Mouse (Mus musculus): ENCODE results near the gene Caprin2. TPM values are rescaled to one million over a fixed set of nuclear protein-coding genes. Genes with fewer than 3 reads are reported as not detected.

Caprin2 gene
- total and polyA plus RNA-seq, 2 experiments from 2014 or later, result 4.1 to 16.9 TPM

- Histone ChIP-seq H3K36me3 (ENCODE audit: insufficient read depth) (peaks cover 58% of the 10 kb centered on the region), H3K4me1 (ENCODE audit: insufficient read depth) (no peaks in the 10 kb centered on the region), H3K27ac (ENCODE audit: low read depth, low read length) (no peak overlapping the region), H3K9ac (no peak overlapping the region), H3K9me3 (ENCODE audit: low read length) (no peaks in the 10 kb centered on the region), H3K4me2 (ENCODE audit: low read depth) (no peak overlapping the region), H3K4me3 (ENCODE audit: low read depth, low read length) (no peak overlapping the region), H3K27me3 (ENCODE audit: insufficient read depth, low read length) (no peaks in the 10 kb centered on the region)
- DNase-seq (no peak), ATAC-seq (no peak)
- TF ChIP-seq CTCF (IDR thresholded peaks at IDR 0.05; ENCODE audit: low read depth), result no peak
- WGBS, result 87% methylated on average over 5 of the region's 5 CpGs
Observed at GRCm38 (mm10) chr6:148816751-148817150, 79.3 kb downstream of the Caprin2 start.

GRCm38 (mm10) chr6:148811117-148811516 is 84.9 kb downstream of the Caprin2 start:
- Histone ChIP-seq H3K27ac (ENCODE audit: low read depth, low read length) (no peak overlapping the region), H3K9ac (no peak overlapping the region), H3K9me3 (ENCODE audit: low read length) (no peaks in the 10 kb centered on the region), H3K4me3 (ENCODE audit: low read depth, low read length) (no peak overlapping the region), H3K27me3 (ENCODE audit: insufficient read depth, low read length) (no peaks in the 10 kb centered on the region), H3K36me3 (ENCODE audit: insufficient read depth) (peaks cover 66% of the 10 kb centered on the region), H3K4me1 (ENCODE audit: insufficient read depth) (no peaks in the 10 kb centered on the region), H3K4me2 (ENCODE audit: low read depth) (no peak overlapping the region)
- 95% methylated on average over 2 of the region's 2 CpGs for WGBS
- TF ChIP-seq CTCF (IDR thresholded peaks at IDR 0.05; ENCODE audit: low read depth), result no peak
- ATAC-seq (no peak), DNase-seq (no peak)

- ATAC-seq (no peak), DNase-seq (no peak)
- H3K4me1 ChIP-seq (ENCODE audit: insufficient read depth), result no peaks in the 10 kb centered on the region
- WGBS, result 86% methylated on average over 4 of the region's 4 CpGs
- TF ChIP-seq CTCF (IDR thresholded peaks at IDR 0.05; ENCODE audit: low read depth), result no peak
- H3K4me2 ChIP-seq (ENCODE audit: low read depth), result no peak overlapping the region
- no peaks in the 10 kb centered on the region for H3K27me3 ChIP-seq (ENCODE audit: insufficient read depth, low read length)
- no peak overlapping the region for H3K27ac ChIP-seq (ENCODE audit: low read depth, low read length)
- peaks cover 56% of the 10 kb centered on the region for H3K36me3 ChIP-seq (ENCODE audit: insufficient read depth)
- H3K4me3 ChIP-seq (ENCODE audit: low read depth, low read length), result no peak overlapping the region
- no peaks in the 10 kb centered on the region for H3K9me3 ChIP-seq (ENCODE audit: low read length)
- no peak overlapping the region for H3K9ac ChIP-seq
Observed at GRCm38 (mm10) chr6:148799773-148800172, 96.3 kb downstream of the Caprin2 start.

- no peak overlapping the region for H3K4me3 ChIP-seq (ENCODE audit: low read depth, low read length)
- DNase-seq, result peak; percentile 10
- H3K9me3 ChIP-seq (ENCODE audit: low read length), result no peaks in the 10 kb centered on the region
- no peaks in the 10 kb centered on the region for H3K4me1 ChIP-seq (ENCODE audit: insufficient read depth)
- H3K36me3 ChIP-seq (ENCODE audit: insufficient read depth), result peaks cover 41% of the 10 kb centered on the region
- no peak for TF ChIP-seq CTCF (IDR thresholded peaks at IDR 0.05; ENCODE audit: low read depth)
- H3K4me2 ChIP-seq (ENCODE audit: low read depth), result no peak overlapping the region
- 68% methylated on average over 2 of the region's 2 CpGs for WGBS
- no peak overlapping the region for H3K27ac ChIP-seq (ENCODE audit: low read depth, low read length)
- H3K27me3 ChIP-seq (ENCODE audit: insufficient read depth, low read length), result no peaks in the 10 kb centered on the region
- no peak overlapping the region for H3K9ac ChIP-seq
- no peak for ATAC-seq
Observed at GRCm38 (mm10) chr6:148795145-148795544, 100.9 kb downstream of the Caprin2 start.

Other genes starting within 250 kb of the Caprin2 start
- gene Ipo8, start 64.8 kb downstream of the Caprin2 start, total RNA-seq (2014; rRNA removed), result 26.5 and 32.0 TPM in 2 replicates
- gene Ipo8, start 64.8 kb downstream of the Caprin2 start, polyA plus RNA-seq (2015; fragmentation: Nextera tagmentation; extraction: Ambion mirVana), result 7.6 and 13.5 TPM in 2 replicates
- gene Sinhcaf, start 50.2 kb upstream of the Caprin2 start, total RNA-seq (2014; rRNA removed), result 21.8 and 25.3 TPM in 2 replicates
- gene Sinhcaf, start 50.2 kb upstream of the Caprin2 start, polyA plus RNA-seq (2015; fragmentation: Nextera tagmentation; extraction: Ambion mirVana), result 19.4 and 22.4 TPM in 2 replicates
- 36.2 and 42.2 TPM in 2 replicates for gene Dennd5b, start 205.4 kb upstream of the Caprin2 start, total RNA-seq (2014; rRNA removed)
- 5.1 and 10.3 TPM in 2 replicates for gene Dennd5b, start 205.4 kb upstream of the Caprin2 start, polyA plus RNA-seq (2015; fragmentation: Nextera tagmentation; extraction: Ambion mirVana)
- gene Gm10203, start 233.9 kb upstream of the Caprin2 start, total RNA-seq (2014; rRNA removed), result not detected in 2 replicates
- not detected in 2 replicates for gene Gm10203, start 233.9 kb upstream of the Caprin2 start, polyA plus RNA-seq (2015; fragmentation: Nextera tagmentation; extraction: Ambion mirVana)
- 4.4 and 5.7 TPM in 2 replicates for gene Etfbkmt, start 243.6 kb upstream of the Caprin2 start, total RNA-seq (2014; rRNA removed)
- 6.5 and 6.9 TPM in 2 replicates for gene Etfbkmt, start 243.6 kb upstream of the Caprin2 start, polyA plus RNA-seq (2015; fragmentation: Nextera tagmentation; extraction: Ambion mirVana)

Data from forebrain, postnatal 0 days (tissue).